Mouse (Mus musculus) midbrain, embryonic 10.5 days (tissue): Measurements from ENCODE around the gene Nav3. TPM values are rescaled to one million over a fixed set of nuclear protein-coding genes. Genes with fewer than 3 reads are reported as not detected.

ENCODE experiments used
- DNase-seq: peaks from one replicate; pipeline ENCODE4 v3.0.0-alpha.2; 2017; ENCODE audit warnings: low spot score
- H3K27ac ChIP-seq: fragments of 300-500 bp; sonication (generic); replicated peaks from 2 replicates; pipeline ENCODE4 v1.5.1; 2016; ENCODE audit warnings: mild to moderate bottlenecking
- H3K27me3 ChIP-seq: fragments of 300-500 bp; sonication (generic); 2 replicates; pipeline ENCODE4 v1.6.1; 2016; ENCODE audit warnings: low read depth, mild to moderate bottlenecking; ENCODE audit not compliant: poor library complexity, severe bottlenecking
- H3K36me3 ChIP-seq: fragments of 300-500 bp; sonication (generic); 2 replicates; pipeline ENCODE4 v1.6.1; 2016; ENCODE audit warnings: mild to moderate bottlenecking, moderate library complexity
- H3K4me1 ChIP-seq: fragments of 300-500 bp; sonication (generic); 2 replicates; pipeline ENCODE4 v1.6.1; 2016
- H3K4me3 ChIP-seq: fragments of 300-500 bp; sonication (generic); 2 replicates; pipeline ENCODE4 v1.5.1; 2016; ENCODE audit warnings: mild to moderate bottlenecking, moderate library complexity
- H3K9me3 ChIP-seq: fragments of 300-500 bp; sonication (generic); replicated peaks from 2 replicates; pipeline ENCODE4 v1.6.1; 2016; ENCODE audit warnings: mild to moderate bottlenecking
- WGBS: fragments of 180-500 bp; shearing (Covaris S2); methylation state at CpG from one replicate; pipeline ENCODE4 v1.1.7; 2016; 5-methylcytosine and 5-hydroxymethylcytosine counted together
- polyA plus RNA-seq: library from polyadenylated mRNA; unstranded; fragments of >200 nt; fragmentation: Nextera tagmentation; extraction: Ambion mirVana; gene quantifications from 2 replicates; pipeline ENCODE4 v1.2.1, GENCODE M21; 2016

Nav3 gene
- polyA plus RNA-seq, 1 experiment from 2014 or later: 3.4 TPM

- H3K9me3 ChIP-seq: no peaks in the 10 kb centered on the region
- no peak for DNase-seq
- no peaks in the 10 kb centered on the region for H3K36me3 ChIP-seq
- H3K4me1 ChIP-seq: peaks cover 2% of the 10 kb centered on the region; the same call in 1 of the 2 replicates
- H3K27me3 ChIP-seq: no peaks in the 10 kb centered on the region
- WGBS: 43% methylated on average over 5 of the region's 5 CpGs
- no peak overlapping the region for H3K27ac ChIP-seq
- no peak overlapping the region for H3K4me3 ChIP-seq
These were observed 743.0 kb downstream of the Nav3 start for GRCm38 (mm10) chr10:109713001-109713400.

GRCm38 (mm10) chr10:109699771-109700335, 756.2 kb downstream of the Nav3 start:
- no peak overlapping the region for H3K27ac ChIP-seq
- no peak overlapping the region for H3K4me3 ChIP-seq
- H3K4me1 ChIP-seq: no peaks in the 10 kb centered on the region
- 71% methylated on average over 3 of the region's 3 CpGs for WGBS
- no peak for DNase-seq
- H3K9me3 ChIP-seq: no peaks in the 10 kb centered on the region
- H3K27me3 ChIP-seq: no peaks in the 10 kb centered on the region
- H3K36me3 ChIP-seq: no peaks in the 10 kb centered on the region

- Histone ChIP-seq H3K4me3 (no peak overlapping the region), H3K9me3 (no peaks in the 10 kb centered on the region), H3K36me3 (no peaks in the 10 kb centered on the region), H3K27ac (no peak overlapping the region), H3K27me3 (no peaks in the 10 kb centered on the region), H3K4me1 (no peaks in the 10 kb centered on the region)
- WGBS: 84% methylated on average over 3 of the region's 3 CpGs
- DNase-seq: no peak
These were observed 765.4 kb downstream of the Nav3 start for GRCm38 (mm10) chr10:109690564-109690963.

GRCm38 (mm10) chr10:109684109-109685056, 771.6 kb downstream of the Nav3 start:
- peak overlapping the region; percentile 41 for H3K4me3 ChIP-seq
- H3K4me1 ChIP-seq: peaks cover 19% of the 10 kb centered on the region
- 35% methylated on average over 27 of the region's 27 CpGs for WGBS
- H3K9me3 ChIP-seq: no peaks in the 10 kb centered on the region
- no peaks in the 10 kb centered on the region for H3K36me3 ChIP-seq
- DNase-seq: peak; percentile 77
- peak overlapping the region; percentile 82 for H3K27ac ChIP-seq
- H3K27me3 ChIP-seq: no peaks in the 10 kb centered on the region

GRCm38 (mm10) chr10:109672896-109673295, 783.1 kb downstream of the Nav3 start:
- Histone ChIP-seq H3K27me3 (no peaks in the 10 kb centered on the region), H3K4me1 (no peaks in the 10 kb centered on the region), H3K27ac (no peak overlapping the region), H3K9me3 (no peaks in the 10 kb centered on the region), H3K36me3 (no peaks in the 10 kb centered on the region), H3K4me3 (no peak overlapping the region)
- no peak for DNase-seq
- WGBS: 94% methylated on average over 2 of the region's 2 CpGs

- no peaks in the 10 kb centered on the region for H3K9me3 ChIP-seq
- no peak overlapping the region for H3K27ac ChIP-seq
- peaks cover 14% of the 10 kb centered on the region; the same call in 1 of the 2 replicates for H3K4me1 ChIP-seq
- H3K27me3 ChIP-seq: no peaks in the 10 kb centered on the region
- H3K36me3 ChIP-seq: no peaks in the 10 kb centered on the region
- DNase-seq: no peak
- H3K4me3 ChIP-seq: no peak overlapping the region
- WGBS: 90% methylated on average over 4 of the region's 4 CpGs
These were observed 788.6 kb downstream of the Nav3 start for GRCm38 (mm10) chr10:109667453-109667852.

GRCm38 (mm10) chr10:109664629-109665317, 791.2 kb downstream of the Nav3 start:
- no peaks in the 10 kb centered on the region for H3K27me3 ChIP-seq
- H3K27ac ChIP-seq: no peak overlapping the region
- WGBS: 39% methylated on average over 14 of the region's 14 CpGs
- no peaks in the 10 kb centered on the region for H3K36me3 ChIP-seq
- no peaks in the 10 kb centered on the region for H3K9me3 ChIP-seq
- peak overlapping the region; percentile 29; the same call in 1 of the 2 replicates for H3K4me3 ChIP-seq
- peaks cover 14% of the 10 kb centered on the region; the same call in 1 of the 2 replicates for H3K4me1 ChIP-seq
- DNase-seq: peak; percentile 78

- H3K9me3 ChIP-seq: no peaks in the 10 kb centered on the region
- no peak overlapping the region for H3K27ac ChIP-seq
- no peaks in the 10 kb centered on the region for H3K36me3 ChIP-seq
- H3K4me3 ChIP-seq: no peak overlapping the region
- 81% methylated on average over 7 of the region's 7 CpGs for WGBS
- H3K27me3 ChIP-seq: no peaks in the 10 kb centered on the region
- no peaks in the 10 kb centered on the region for H3K4me1 ChIP-seq
- DNase-seq: no peak
These were observed 804.5 kb downstream of the Nav3 start for GRCm38 (mm10) chr10:109651516-109651915.

GRCm38 (mm10) chr10:109643598-109643997, 812.4 kb downstream of the Nav3 start:
- no peak overlapping the region for H3K4me3 ChIP-seq
- H3K36me3 ChIP-seq: no peaks in the 10 kb centered on the region
- H3K4me1 ChIP-seq: 0 out of 2 replicates have a peak, but pooled peaks cover 2% of the 10 kb centered on the region
- no peaks in the 10 kb centered on the region for H3K27me3 ChIP-seq
- 92% methylated on average over 3 of the region's 3 CpGs for WGBS
- H3K27ac ChIP-seq: no peak overlapping the region
- H3K9me3 ChIP-seq: no peaks in the 10 kb centered on the region
- DNase-seq: no peak

GRCm38 (mm10) chr10:109641806-109642205, 814.2 kb downstream of the Nav3 start:
- Histone ChIP-seq H3K36me3 (no peaks in the 10 kb centered on the region), H3K4me3 (no peak overlapping the region), H3K9me3 (no peaks in the 10 kb centered on the region), H3K27me3 (no peaks in the 10 kb centered on the region), H3K27ac (no peak overlapping the region), H3K4me1 (0 out of 2 replicates have a peak, but pooled peaks cover 2% of the 10 kb centered on the region)
- WGBS: 86% methylated on average over 7 of the region's 7 CpGs
- DNase-seq: no peak

- Histone ChIP-seq H3K4me1 (0 out of 2 replicates have a peak, but pooled peaks cover 2% of the 10 kb centered on the region), H3K36me3 (no peaks in the 10 kb centered on the region), H3K27ac (no peak overlapping the region), H3K9me3 (no peaks in the 10 kb centered on the region), H3K27me3 (no peaks in the 10 kb centered on the region), H3K4me3 (no peak overlapping the region)
- no peak for DNase-seq
- 84% methylated on average over 16 of the region's 16 CpGs for WGBS
These were observed 818.3 kb downstream of the Nav3 start for GRCm38 (mm10) chr10:109637702-109638101.
